Mouse (Mus musculus) erythroblast, embryonic 14.5 days (primary cell): ENCODE measurements around the gene Nfkbil1. TPM values are rescaled to one million over a fixed set of nuclear protein-coding genes. Genes with fewer than 3 reads are reported as not detected.

Experiments
- H3K27me3 ChIP-seq: 2 replicates; pipeline ENCODE4 v1.6.1; 2012; ENCODE audit warnings: inconsistent platforms; ENCODE audit not compliant: control insufficient read depth
- H3K36me3 ChIP-seq: 2 replicates; pipeline ENCODE4 v1.6.1; 2012; ENCODE audit warnings: mild to moderate bottlenecking, inconsistent platforms; ENCODE audit not compliant: control insufficient read depth
- H3K4me1 ChIP-seq: 2 replicates; pipeline ENCODE4 v1.6.1; 2012; ENCODE audit warnings: inconsistent platforms; ENCODE audit not compliant: control insufficient read depth
- H3K4me3 ChIP-seq: replicated peaks from 2 replicates; pipeline ENCODE3; 2012; ENCODE audit warnings: moderate library complexity, mild to moderate bottlenecking, inconsistent platforms
- H3K9me3 ChIP-seq: 2 replicates; pipeline ENCODE4 v1.6.1; 2012; ENCODE audit warnings: low read length, inconsistent platforms, mixed read lengths; ENCODE audit not compliant: control insufficient read depth
- GATA1 ChIP-seq: IDR thresholded peaks from 2 replicates; pipeline ENCODE4 v1.6.1; 2012; ENCODE audit warnings: low read length, inconsistent platforms, mixed read lengths
- TAL1 ChIP-seq: IDR thresholded peaks from 3 replicates; pipeline ENCODE4 v1.6.1; 2012; ENCODE audit warnings: low read length, inconsistent platforms, mixed read lengths
- polyA plus RNA-seq: library from polyadenylated mRNA; stranded (reverse); fragments of >175 nt; gene quantifications from 2 replicates; pipeline ENCODE4 v1.2.3, GENCODE M21; 2012

The Nfkbil1 gene
- polyA plus RNA-seq, 1 experiment = 1.6 TPM

DNA sequence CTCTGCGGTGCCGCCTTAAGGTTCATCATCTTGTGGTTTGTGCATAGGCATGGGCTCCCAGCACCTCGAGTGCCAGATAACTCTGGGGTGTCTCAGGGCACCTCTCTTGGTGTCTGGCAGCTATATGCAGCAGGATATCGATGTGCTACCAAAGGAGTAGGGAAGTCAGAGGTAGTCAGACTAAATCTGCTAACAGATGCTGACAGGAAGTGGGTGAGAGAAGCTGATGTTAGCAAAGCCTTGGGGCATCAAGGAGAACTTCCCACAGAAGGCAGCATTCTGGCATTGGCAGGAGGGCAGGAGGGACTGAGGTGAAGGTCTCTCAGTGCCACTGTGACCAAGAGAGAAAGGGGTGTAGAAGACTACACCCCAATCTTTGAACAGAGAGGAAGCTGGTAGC lies 45.5 kb downstream of the Nfkbil1 start:
- Histone ChIP-seq H3K27me3 (peaks cover 18% of the 10 kb centered on the region), H3K36me3 (no peaks in the 10 kb centered on the region), H3K4me1 (peaks cover 14% of the 10 kb centered on the region), H3K9me3 (no peaks in the 10 kb centered on the region), H3K4me3 (no peak overlapping the region)
- TF ChIP-seq TAL1 (no peak), GATA1 (no peak)

DNA sequence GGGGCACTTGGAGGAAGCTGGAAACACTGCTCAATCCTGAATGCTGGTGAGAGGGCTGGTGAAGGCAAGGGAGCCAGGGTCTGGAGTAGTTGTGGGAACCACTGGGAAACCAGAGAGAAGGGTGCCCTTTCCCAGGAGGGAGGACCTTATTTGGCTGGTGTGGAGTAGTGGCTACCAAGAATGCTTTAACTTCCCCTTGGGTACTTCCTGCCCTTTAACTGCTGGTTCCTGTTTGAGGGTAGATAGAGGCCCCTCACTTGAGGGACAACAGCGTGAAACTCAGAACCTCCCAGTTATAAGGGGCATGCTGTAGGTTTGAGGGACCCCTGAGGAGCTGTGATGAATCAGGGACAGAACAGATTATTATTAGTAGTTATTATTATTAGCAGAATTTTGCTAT lies 46.4 kb downstream of the Nfkbil1 start:
- Histone ChIP-seq H3K9me3 (no peaks in the 10 kb centered on the region), H3K4me1 (peaks cover 13% of the 10 kb centered on the region), H3K4me3 (no peak overlapping the region), H3K36me3 (no peaks in the 10 kb centered on the region), H3K27me3 (peaks cover 9% of the 10 kb centered on the region)
- TF ChIP-seq GATA1 (no peak), TAL1 (no peak)

DNA sequence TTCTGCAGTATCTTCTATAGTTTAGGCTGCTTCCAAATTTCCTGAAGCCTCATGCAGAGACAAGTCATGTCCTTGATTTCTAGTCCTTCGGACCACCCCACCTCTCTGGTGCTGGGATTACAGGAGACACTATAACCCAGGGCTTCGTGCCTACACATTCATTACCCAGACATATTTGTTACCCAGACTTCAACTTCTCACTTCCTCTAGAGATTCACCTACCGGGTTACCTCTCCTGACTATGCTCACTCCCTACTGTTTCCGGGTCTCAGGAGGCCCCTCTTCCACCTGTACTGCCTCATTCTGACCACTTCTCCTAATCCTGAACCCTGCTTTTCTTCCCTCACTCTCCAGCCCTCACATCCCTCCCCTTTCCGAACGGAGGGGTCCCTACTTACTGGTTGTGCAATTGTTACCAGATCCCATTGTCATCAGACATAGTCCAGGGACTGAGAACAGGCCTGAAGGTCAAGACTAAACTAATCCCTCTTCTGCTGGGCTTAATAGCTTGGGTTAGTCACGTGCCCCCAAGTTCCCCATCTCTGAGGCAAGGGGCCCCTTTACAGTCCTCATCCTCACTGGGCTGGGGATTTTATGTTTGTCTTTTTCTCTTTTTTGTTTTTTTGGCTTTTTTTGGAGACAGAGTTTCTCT lies 47.5 kb downstream of the Nfkbil1 start, which contains the start of gene Lst1:
TSS of gene Lst1 (minus strand) at position 481 of the 652 bp plus-strand sequence.
- Histone ChIP-seq H3K9me3 (no peaks in the 10 kb centered on the region), H3K36me3 (no peaks in the 10 kb centered on the region), H3K4me3 (no peak within 1 kb of the TSS), H3K27me3 (peaks cover 4% of the 10 kb centered on the region), H3K4me1 (peaks cover 13% of the 10 kb centered on the region)
- no peak for TF ChIP-seq TAL1
- no peak for TF ChIP-seq GATA1

DNA sequence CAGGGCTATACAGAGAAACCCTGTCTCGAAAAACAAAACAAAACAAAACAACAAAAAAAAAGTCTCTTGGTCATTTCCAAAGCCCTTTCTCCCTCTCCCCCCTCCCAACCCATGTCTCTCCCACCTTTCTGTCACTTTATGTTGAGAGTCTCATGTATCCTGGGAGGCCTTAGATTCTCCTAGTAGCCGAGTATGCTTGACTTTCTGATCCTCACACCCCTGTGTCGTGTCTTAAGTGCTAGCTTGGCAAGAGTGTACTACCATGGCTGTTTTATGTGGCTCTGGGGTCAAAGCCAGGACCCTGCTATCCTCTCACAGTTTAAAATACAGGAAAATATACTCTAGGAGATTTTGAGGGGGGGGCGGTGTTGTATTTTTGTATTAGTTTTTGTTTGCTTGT lies 48.2 kb downstream of the Nfkbil1 start:
- Histone ChIP-seq H3K27me3 (no peaks in the 10 kb centered on the region; the same call in 1 of the 2 replicates), H3K4me1 (peaks cover 13% of the 10 kb centered on the region), H3K36me3 (no peaks in the 10 kb centered on the region), H3K9me3 (no peaks in the 10 kb centered on the region), H3K4me3 (no peak overlapping the region)
- TF ChIP-seq GATA1 (no peak), TAL1 (no peak)

DNA sequence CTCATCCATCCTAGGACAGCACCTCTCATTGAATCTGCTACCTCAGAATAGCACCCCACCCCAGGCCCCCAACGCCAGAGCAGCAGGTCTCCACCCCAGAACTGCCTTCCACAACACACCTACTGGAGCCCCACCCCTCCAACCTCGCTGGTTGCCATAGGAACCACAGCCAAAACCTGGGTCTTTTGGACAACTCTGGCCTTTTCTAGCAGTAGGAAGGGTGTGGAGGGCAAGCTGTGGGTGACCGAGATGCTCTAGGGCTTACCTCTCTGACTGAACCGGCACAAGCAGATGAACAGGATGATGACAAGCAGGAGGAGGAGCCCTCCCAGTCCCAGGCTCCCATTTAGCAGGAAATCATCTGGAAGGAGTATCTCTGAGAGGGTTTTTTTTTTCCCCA lies 48.9 kb downstream of the Nfkbil1 start:
- H3K9me3 ChIP-seq = no peaks in the 10 kb centered on the region
- no peak for TF ChIP-seq TAL1
- no peak for TF ChIP-seq GATA1
- peak overlapping the region; percentile 61 for H3K4me3 ChIP-seq
- H3K4me1 ChIP-seq = peaks cover 13% of the 10 kb centered on the region
- H3K36me3 ChIP-seq = no peaks in the 10 kb centered on the region
- no peaks in the 10 kb centered on the region; the same call in 1 of the 2 replicates for H3K27me3 ChIP-seq

DNA sequence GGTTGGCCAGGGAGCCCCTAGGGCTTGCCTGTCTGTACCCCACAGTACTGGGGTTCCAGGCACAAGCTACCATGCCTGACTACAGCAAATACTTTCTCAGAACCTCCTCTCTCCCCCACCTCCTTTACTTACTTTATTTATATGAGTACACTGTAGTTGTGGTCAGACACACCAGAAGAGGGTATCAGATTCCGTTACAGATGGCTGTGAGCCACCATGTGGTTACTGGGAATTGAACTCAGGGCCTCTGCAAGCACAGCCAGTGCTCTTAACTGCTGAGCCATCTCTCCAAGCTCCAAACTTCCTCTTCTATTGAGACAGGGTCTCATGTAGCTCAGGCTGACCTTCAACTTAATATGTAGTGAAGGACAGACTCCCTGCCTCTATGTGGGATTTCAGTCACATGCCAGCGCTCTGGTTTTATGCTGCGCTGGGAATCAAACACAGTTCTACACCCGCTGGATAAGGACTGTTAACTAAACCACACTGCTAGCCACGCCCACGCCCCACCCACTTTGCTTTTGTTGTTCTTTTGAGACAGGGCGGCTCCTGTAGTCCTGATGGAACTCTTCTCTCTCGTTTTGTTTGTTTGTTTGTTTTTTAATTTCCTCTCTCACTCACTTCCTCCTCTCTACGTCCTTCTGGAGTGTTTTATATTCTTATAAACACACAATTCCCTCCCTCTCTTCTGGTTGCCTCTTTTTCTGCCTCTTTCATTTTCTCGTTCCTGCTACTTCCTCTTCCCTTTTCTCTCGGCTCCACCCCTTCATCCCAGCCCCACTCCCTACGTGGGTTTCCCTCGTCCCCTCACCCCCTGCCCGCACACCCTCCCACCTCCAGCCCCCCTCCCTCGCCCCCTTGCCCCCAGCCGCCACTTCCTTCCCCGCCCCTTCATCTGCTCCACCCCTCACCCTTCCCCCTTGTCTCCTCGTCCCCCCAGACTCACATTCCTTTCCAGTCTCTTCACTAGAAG lies 49.7 kb downstream of the Nfkbil1 start:
- Histone ChIP-seq H3K27me3 (no peaks in the 10 kb centered on the region; the same call in 1 of the 2 replicates), H3K9me3 (no peaks in the 10 kb centered on the region), H3K36me3 (no peaks in the 10 kb centered on the region), H3K4me1 (peaks cover 13% of the 10 kb centered on the region), H3K4me3 (peak overlapping the region; percentile 61)
- no peak for TF ChIP-seq GATA1
- no peak for TF ChIP-seq TAL1

DNA sequence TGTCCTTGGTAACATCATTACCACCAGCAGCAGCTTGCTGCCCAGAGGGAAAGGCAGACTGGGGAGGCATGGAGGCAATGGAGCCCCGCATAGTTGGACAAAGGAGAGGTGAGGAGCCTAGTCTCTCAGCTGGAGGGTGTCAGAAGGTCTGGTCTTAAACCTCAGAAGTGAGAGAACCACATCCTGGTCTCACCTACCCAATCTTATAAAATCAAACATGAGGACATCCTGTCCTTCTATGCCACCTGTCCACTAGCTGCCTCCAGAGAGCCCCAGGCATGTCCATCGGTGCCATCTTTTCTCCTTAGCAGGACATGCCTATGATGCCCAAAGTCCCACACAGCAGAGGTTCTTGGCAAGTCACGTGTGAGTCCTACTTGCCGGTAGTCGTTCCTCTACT lies 55.5 kb downstream of the Nfkbil1 start:
- H3K36me3 ChIP-seq = no peaks in the 10 kb centered on the region
- no peaks in the 10 kb centered on the region for H3K27me3 ChIP-seq
- no peaks in the 10 kb centered on the region for H3K9me3 ChIP-seq
- no peak overlapping the region for H3K4me3 ChIP-seq
- H3K4me1 ChIP-seq = no peaks in the 10 kb centered on the region; the same call in 1 of the 2 replicates
- TF ChIP-seq GATA1 (no peak), TAL1 (no peak)

DNA sequence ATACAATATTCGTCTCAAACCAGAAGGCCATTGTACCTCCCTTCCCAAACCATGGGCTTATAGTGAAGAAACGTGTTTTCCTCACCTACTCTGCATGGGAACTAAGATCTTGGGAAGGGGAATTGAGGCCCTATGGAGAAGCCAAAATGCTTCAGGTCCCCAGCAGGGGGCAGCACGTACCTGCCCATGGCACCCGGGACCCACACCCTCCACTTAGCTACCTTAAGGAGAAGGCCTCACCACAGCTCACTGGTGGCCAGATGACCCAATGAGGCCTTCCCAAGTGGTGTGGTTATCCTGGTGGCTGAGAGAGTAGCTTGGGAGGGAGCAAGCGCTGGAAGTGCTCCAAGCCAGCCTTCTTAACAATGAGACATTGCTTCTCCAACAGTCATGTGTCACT lies 57.1 kb downstream of the Nfkbil1 start:
- Histone ChIP-seq H3K9me3 (no peaks in the 10 kb centered on the region), H3K4me3 (no peak overlapping the region), H3K36me3 (no peaks in the 10 kb centered on the region), H3K4me1 (no peaks in the 10 kb centered on the region; the same call in 1 of the 2 replicates), H3K27me3 (no peaks in the 10 kb centered on the region)
- TF ChIP-seq GATA1 (no peak), TAL1 (no peak)

DNA sequence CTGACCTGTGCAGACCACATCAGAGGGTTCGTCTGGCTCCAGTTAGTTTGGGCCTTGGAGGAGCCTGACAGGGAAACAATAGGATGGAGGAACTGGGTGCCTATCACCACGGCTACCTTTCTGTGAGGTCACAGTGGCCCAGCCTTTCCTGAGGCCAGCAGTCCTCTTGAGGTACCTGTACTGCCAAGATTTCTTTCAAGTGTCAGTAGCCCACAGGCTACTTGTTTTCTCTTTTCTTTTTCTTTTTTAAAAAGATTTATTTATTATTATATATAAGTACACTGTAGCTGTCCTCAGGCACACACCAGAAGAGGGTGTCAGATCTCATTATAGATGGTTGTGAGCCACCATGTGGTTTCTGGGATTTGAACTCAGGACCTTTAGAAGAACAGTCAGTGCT lies 59.6 kb downstream of the Nfkbil1 start, which contains the start of gene Aif1:
TSS of gene Aif1 (minus strand) at position 101 of the 400 bp plus-strand sequence.
- H3K36me3 ChIP-seq = no peaks in the 10 kb centered on the region
- no peaks in the 10 kb centered on the region for H3K9me3 ChIP-seq
- TF ChIP-seq GATA1 (no peak), TAL1 (no peak)
- H3K27me3 ChIP-seq = 0 out of 2 replicates have a peak, but pooled peaks cover 2% of the 10 kb centered on the region
- H3K4me1 ChIP-seq = no peaks in the 10 kb centered on the region; the same call in 1 of the 2 replicates
- H3K4me3 ChIP-seq = no peak within 1 kb of the TSS
